Mouse (Mus musculus) megakaryocyte, adult 5-6 weeks (primary cell): ENCODE measurements around the gene Nfib. TPM values are rescaled to one million over a fixed set of nuclear protein-coding genes. Genes with fewer than 3 reads are reported as not detected.

Experiments used
- ATAC-seq: 2 replicates; pipeline ENCODE4 v1.8.0; 2016; ENCODE audit warnings: mild to moderate bottlenecking, inconsistent platforms; ENCODE audit not compliant: poor library complexity, severe bottlenecking
- total RNA-seq, 2 experiments: library from RNA; stranded (forward) in 1 of 2; stranded (reverse) in 1 of 2; fragments of 153-499, 151-499 nt in 1 of 2; fragments of 221-1000, 200-1000 nt in 1 of 2; gene quantifications; 2 replicates each; pipeline versions ENCODE4 v1.2.3 to v1.2.4; 2015 to 2017

Nfib gene
- total RNA-seq, 2 experiments from 2014 or later: 0.04 TPM; not detected in 1

GRCm38 (mm10) chr4:82635881-82636280, 69.7 kb downstream of the Nfib start:
- no peak for ATAC-seq

GRCm38 (mm10) chr4:82635118-82635517, 70.4 kb downstream of the Nfib start:
- ATAC-seq: no peak

DNA sequence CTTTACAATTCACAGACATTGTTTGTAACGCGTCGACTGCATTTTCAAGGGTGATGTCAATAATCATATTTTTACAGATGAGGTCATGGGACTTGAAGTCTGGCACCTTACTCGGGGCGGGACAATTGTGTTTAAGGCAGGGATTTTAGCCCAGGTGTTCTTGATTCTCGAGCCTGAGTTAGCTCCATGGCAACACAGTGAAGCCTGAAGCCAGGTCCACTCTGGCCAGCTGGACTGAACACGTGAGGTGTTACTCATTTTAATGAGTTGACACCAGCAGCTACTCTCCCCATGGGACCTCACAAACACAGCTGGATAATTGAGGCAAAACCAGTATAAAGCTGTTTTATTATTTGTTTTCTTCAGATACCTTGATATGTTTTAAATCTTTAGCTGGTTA, 71.2 kb downstream of the Nfib start:
- ATAC-seq: no peak

DNA sequence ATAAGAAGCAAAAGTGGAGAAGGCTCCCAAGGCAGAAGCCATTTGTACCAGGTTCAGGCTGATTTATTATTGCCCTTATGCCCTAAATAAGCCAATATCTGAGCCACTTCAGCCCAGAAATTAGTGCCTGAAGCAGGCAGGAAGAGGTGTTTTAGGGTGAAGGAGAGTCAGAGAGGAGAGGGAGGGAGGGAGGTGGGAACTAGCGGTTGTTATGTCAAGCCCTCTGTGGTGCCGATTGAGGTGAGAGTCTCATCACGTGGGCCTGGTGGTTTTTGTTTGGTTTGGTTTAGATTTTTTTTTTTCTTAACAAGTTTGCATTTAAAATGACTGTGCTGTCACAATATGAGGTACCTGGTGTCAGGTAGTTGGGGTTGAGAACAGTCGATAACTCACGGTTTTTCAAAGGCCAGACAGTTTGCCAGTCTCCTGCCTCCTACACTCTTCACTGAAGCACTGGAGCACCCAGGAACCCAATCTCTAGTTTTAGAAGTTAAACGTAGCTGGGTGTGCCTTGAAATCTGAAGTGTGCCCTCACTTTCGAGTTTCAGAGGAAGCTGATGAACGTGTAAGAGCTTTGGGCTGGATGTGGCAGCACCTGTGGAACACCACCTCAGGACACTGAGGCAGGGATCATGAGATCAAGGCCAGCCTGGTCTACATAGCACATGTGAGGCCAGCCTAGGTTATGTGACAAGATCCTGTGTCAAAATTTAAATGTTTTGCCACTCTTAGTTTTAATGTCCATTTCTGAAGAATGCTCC, 81.1 kb downstream of the Nfib start:
- ATAC-seq: peak; percentile 23

- no peak; the same call in 1 of the 2 replicates for ATAC-seq
These were observed 81.7 kb downstream of the Nfib start for GRCm38 (mm10) chr4:82623835-82624234.

DNA sequence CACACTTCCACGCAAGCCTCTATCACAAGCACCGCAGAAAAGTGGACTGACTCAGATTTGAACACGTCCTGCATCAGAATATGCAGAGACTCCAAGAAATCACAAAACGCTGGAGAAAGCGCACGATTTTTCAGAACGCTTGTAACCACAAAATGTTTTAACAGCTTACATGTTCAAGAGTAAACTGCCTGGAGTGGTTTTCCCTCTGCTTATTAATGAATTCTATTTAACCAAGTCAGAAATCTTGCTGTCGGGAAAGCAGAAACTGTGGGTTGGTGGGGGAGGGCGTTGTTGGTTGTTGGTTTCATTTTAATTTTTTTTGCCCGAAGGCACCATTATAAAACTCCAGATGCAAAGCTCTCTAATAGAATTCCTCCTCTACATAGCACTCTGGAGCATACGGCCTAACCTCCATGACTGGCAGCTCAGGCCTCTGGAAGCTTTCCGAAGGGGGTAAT, 82.4 kb downstream of the Nfib start:
- ATAC-seq: no peak

DNA sequence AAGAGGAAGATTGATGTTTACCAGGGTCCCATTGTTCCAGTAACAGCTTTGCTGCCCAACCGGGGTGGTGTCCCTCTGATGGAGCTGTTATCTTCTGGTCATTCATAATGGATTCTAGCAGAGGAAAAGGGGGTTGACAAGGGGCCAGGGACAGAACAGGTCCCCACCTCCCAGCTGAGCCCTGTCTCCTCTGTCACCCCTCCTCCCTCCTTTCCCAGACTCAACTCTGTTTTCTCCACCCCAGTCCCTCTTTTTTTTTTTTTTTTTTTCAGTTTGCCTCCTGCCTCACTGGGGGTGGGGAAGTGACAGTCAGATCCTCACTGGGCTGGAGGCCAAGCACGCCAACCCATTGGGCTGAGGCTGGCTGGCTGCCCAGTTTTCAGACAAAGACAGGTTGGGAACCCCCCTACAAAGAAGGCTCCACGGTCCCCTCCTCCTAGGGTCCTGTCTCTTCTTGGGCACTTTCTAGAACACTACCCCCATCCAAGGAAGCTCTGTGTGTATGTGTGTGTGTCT, 83.2 kb downstream of the Nfib start:
- no peak for ATAC-seq

- 0 out of 2 replicates have a peak, but pooled peaks have one; percentile 23 for ATAC-seq
These were observed 86.0 kb downstream of the Nfib start for GRCm38 (mm10) chr4:82619539-82619941.

DNA sequence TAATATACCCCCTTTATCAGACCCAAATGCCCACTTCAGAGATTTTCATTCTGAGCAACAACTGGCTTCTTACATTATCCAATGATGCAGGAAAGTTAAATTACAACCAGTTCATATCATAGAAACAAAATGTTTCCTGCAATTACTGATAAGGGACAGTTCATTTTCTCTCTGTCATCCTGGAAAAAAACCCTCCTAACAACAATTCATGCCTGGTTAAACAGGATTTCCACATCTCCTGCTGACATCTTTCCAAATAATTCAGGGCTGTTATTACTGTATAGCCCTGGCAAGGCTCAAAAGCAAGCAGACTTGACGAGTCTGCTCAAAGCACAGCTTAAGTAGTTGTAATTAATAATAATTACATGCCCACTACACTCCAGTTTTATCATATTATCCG, 86.5 kb downstream of the Nfib start:
- ATAC-seq: no peak

DNA sequence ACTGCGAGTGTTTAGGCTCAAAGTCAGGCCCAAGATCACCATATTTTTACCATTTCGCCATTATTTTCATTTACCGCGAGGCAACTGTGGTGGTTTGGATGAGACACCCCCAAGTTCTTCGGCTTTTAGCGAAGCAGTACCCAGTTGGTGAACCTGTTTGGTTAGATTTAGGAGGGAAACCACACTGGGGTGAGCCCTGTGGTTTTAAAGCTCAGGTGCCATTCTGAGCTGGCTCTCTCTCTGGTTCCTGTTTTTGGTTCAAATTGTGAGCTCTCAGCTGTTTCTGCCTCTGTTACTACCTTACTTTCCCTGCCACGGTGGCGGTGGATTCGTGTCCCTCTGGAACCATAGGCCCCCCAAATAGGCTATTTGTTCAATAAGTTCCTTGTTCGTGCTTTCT, 88.3 kb downstream of the Nfib start:
- ATAC-seq: no peak

- no peak for ATAC-seq
These were observed 89.8 kb downstream of the Nfib start for GRCm38 (mm10) chr4:82615712-82616111.

- ATAC-seq: no peak
These were observed 91.1 kb downstream of the Nfib start for GRCm38 (mm10) chr4:82614466-82614805.

- no peak; the same call in 1 of the 2 replicates for ATAC-seq
These were observed 91.7 kb downstream of the Nfib start for GRCm38 (mm10) chr4:82613606-82614465.

- no peak for ATAC-seq
These were observed 95.9 kb downstream of the Nfib start for GRCm38 (mm10) chr4:82609676-82610075.

DNA sequence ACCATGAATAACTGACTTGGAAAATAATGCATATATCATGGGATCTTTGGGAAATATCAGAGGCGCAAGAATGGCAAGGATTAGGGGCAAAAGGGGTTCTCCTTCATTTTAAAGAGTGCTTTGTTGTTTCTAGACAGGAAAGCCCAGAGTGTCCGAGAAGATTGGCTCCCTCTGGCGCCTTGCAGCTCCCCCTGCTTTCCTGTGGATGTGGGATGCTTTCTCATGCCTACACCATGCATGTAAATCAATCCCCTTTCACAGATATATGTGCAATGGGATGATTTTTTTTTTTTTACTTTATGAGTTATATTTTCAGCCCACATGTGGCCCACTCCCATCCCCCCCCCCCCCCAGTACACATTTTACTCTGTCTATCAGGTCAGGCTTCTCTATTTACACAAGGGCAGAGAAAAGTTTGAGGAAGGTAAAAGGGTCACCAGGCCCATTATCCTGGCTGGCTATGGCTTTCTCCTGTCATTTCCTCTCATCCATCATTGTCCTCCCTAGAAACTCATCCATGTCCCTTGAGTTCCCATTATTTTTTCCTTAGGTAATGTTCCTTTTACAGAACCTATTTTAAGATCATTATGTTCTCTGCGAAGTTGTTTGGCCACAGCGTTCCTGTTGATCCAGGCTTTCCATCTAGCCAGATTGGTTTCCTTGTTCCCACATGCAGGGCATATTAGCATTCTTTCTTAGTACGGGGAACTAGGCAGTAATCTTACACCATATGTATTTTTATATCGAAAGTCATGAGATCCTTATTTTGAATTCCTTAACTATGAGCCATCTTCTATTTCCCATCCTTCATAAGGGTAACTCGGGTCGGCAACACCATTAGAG, 96.6 kb downstream of the Nfib start:
- no peak for ATAC-seq

DNA sequence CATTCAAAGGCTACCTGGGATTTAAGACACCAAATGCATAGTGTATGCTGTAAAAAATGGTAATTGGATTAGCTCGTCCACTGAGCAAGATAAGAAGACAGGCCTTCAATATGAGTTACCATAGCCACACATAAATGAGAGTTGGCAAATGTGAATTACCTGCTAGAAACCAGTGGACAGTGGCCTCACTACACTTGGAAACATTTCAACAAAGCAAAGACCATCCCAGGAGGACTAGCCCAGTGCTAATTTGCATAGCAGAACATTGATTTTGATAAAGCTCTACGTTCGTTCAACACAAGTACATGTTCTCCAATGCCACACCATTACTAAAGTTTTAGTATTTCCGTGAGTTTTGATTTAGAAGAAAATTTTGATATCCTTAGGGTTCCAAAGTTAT, 98.3 kb downstream of the Nfib start:
- no peak for ATAC-seq

DNA sequence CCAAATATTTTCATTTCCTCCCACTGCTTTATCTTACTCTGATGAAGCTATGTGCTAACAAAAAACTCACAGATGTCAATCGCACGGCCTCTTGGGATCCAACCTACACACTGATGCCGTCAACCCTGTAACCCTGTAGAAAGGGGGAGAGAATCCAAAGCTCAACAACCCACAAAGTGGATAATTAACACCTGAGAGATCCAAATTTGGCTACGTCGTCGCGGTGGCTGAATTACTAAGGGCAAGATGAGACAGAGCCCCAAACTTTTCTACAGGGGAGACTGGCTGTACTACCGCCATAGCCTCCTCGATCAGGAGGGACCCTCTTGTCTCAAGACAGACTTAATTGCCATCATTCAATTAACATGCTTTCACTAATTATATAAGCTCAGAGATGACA, 99.2 kb downstream of the Nfib start:
- ATAC-seq: no peak

- no peak for ATAC-seq
These were observed 100.3 kb downstream of the Nfib start for GRCm38 (mm10) chr4:82605034-82605784.

- no peak for ATAC-seq
These were observed 101.0 kb downstream of the Nfib start for GRCm38 (mm10) chr4:82604501-82604900.

DNA sequence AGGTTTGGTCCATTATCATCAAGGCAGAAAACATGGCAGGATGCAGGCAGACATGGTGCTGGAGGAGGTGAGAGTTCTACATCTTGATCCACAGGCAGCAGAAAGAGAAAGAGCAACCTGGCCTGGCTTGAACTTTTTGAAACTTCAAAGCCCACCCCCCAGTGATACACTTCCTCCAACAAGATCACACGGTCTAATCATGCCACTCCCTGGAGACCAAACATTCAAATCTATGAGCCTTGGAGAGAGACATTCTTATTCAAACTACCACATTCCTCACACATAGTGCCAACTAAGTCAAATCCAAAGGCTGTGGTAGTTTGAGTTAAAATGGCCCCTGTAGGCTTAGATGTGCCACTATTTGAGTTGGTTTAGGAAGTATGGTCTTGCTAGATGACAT, 104.9 kb downstream of the Nfib start:
- ATAC-seq: no peak
